Mouse (Mus musculus): Measurements from ENCODE around the gene Rhbg. TPM values are rescaled to one million over a fixed set of nuclear protein-coding genes. Genes with fewer than 3 reads are reported as not detected.
"Not testable (repeated sequence)": the region's sequence is repeated elsewhere in the genome, so short reads cannot be mapped to it uniquely, and the experiment has no call there.

Rhbg gene
- total and polyA plus RNA-seq, 2 experiments from 2014 or later, result 0.41 to 1.0 TPM

- DNase-seq (ENCODE audit: low spot score) (no peak), ATAC-seq (ENCODE audit: low FRiP score) (no peak)
- Histone ChIP-seq H3K9me3 (ENCODE audit: low read length) (no peaks in the 10 kb centered on the region), H3K27me3 (ENCODE audit: insufficient read depth, low read length) (no peaks in the 10 kb centered on the region), H3K4me1 (ENCODE audit: insufficient read depth, low read length) (no peaks in the 10 kb centered on the region), H3K4me3 (ENCODE audit: low read depth, low read length) (no peak overlapping the region), H3K9ac (replicated peaks; ENCODE audit: low read length, poor library complexity, severe bottlenecking) (no peak overlapping the region), H3K4me2 (ENCODE audit: low read depth, low read length, poor library complexity, severe bottlenecking) (no peak overlapping the region), H3K36me3 (ENCODE audit: insufficient read depth, low read length) (no peaks in the 10 kb centered on the region), H3K27ac (ENCODE audit: low read depth, low read length) (no peak overlapping the region)
- TF ChIP-seq CTCF (IDR thresholded peaks at IDR 0.05), result no peak
- 87% methylated on average over 2 of the region's 2 CpGs for WGBS
Observed at GRCm38 (mm10) chr3:88280035-88280434, 25.5 kb upstream of the Rhbg start.

- no peaks in the 10 kb centered on the region for H3K4me1 ChIP-seq (ENCODE audit: insufficient read depth, low read length)
- no peak overlapping the region for H3K27ac ChIP-seq (ENCODE audit: low read depth, low read length)
- ATAC-seq (ENCODE audit: low FRiP score) (no peak), DNase-seq (ENCODE audit: low spot score) (peak; percentile 38)
- no peak overlapping the region for H3K9ac ChIP-seq (replicated peaks; ENCODE audit: low read length, poor library complexity, severe bottlenecking)
- peak; percentile 63 for TF ChIP-seq CTCF (IDR thresholded peaks at IDR 0.05)
- H3K27me3 ChIP-seq (ENCODE audit: insufficient read depth, low read length), result no peaks in the 10 kb centered on the region
- no peak overlapping the region for H3K4me2 ChIP-seq (ENCODE audit: low read depth, low read length, poor library complexity, severe bottlenecking)
- no peaks in the 10 kb centered on the region for H3K36me3 ChIP-seq (ENCODE audit: insufficient read depth, low read length)
- no peak overlapping the region for H3K4me3 ChIP-seq (ENCODE audit: low read depth, low read length)
- WGBS, result 49% methylated on average over 7 of the region's 7 CpGs
- no peaks in the 10 kb centered on the region for H3K9me3 ChIP-seq (ENCODE audit: low read length)
Observed at GRCm38 (mm10) chr3:88276529-88277143, 22.1 kb upstream of the Rhbg start.

DNA sequence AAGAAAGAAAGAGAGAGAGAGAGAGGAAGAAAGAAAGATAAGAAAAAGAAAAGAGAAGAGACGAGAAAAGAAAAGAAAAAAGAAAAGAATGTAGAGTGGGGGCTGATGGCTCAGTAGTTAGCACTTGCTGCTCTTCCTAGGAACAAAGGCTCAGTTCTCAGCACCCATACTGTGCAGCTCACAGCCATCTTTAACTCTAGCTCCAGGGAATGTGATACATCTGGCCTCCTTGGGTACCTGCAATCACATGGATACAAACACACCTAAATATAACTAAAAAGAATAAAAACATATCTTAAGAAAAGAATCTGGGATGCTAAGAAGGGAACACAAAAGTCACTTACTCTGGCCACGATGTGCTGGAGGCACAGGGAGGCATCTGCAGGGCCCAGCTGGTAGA is 21.6 kb upstream of the Rhbg start:
- TF ChIP-seq CTCF (IDR thresholded peaks at IDR 0.05), result no peak
- Histone ChIP-seq H3K4me1 (ENCODE audit: insufficient read depth, low read length) (no peaks in the 10 kb centered on the region), H3K27me3 (ENCODE audit: insufficient read depth, low read length) (no peaks in the 10 kb centered on the region), H3K9me3 (ENCODE audit: low read length) (no peaks in the 10 kb centered on the region), H3K4me2 (ENCODE audit: low read depth, low read length, poor library complexity, severe bottlenecking) (no peak overlapping the region), H3K4me3 (ENCODE audit: low read depth, low read length) (no peak overlapping the region), H3K9ac (replicated peaks; ENCODE audit: low read length, poor library complexity, severe bottlenecking) (no peak overlapping the region), H3K27ac (ENCODE audit: low read depth, low read length) (no peak overlapping the region), H3K36me3 (ENCODE audit: insufficient read depth, low read length) (no peaks in the 10 kb centered on the region)
- DNase-seq (ENCODE audit: low spot score), result no peak
- ATAC-seq (ENCODE audit: low FRiP score), result no peak
- WGBS, result 85% methylated on average over 2 of the region's 2 CpGs

- H3K4me1 ChIP-seq (ENCODE audit: insufficient read depth, low read length), result no peaks in the 10 kb centered on the region
- no peak for DNase-seq (ENCODE audit: low spot score)
- H3K4me2 ChIP-seq (ENCODE audit: low read depth, low read length, poor library complexity, severe bottlenecking), result no peak overlapping the region
- no peak overlapping the region for H3K9ac ChIP-seq (replicated peaks; ENCODE audit: low read length, poor library complexity, severe bottlenecking)
- H3K9me3 ChIP-seq (ENCODE audit: low read length), result no peaks in the 10 kb centered on the region
- H3K36me3 ChIP-seq (ENCODE audit: insufficient read depth, low read length), result no peaks in the 10 kb centered on the region
- no peak overlapping the region for H3K4me3 ChIP-seq (ENCODE audit: low read depth, low read length)
- ATAC-seq (ENCODE audit: low FRiP score), result no peak
- TF ChIP-seq CTCF (IDR thresholded peaks at IDR 0.05), result peak; percentile 36; the same call in 1 of the 2 replicates
- H3K27ac ChIP-seq (ENCODE audit: low read depth, low read length), result no peak overlapping the region
- H3K27me3 ChIP-seq (ENCODE audit: insufficient read depth, low read length), result no peaks in the 10 kb centered on the region
- 98% methylated on average over 4 of the region's 4 CpGs for WGBS
Observed at GRCm38 (mm10) chr3:88274002-88274401, 19.5 kb upstream of the Rhbg start.

DNA sequence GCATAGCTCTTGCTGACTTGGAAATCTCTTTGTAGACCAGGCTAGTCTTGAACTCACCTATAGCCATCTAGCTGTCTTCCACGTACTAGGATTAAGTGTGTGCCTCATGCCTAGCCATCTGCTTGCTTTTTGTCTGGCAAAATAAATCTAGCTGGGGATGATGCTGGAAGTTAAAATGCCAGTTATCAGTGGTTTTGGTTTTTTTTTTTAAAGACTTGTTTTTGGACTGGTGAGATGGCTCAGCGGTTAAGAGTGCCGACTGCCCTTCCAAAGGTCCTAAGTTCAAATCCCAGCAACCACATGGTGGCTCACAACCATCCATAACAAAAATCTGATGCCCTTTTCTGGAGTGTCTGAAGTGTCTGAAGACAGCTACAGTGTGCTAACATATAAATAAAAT is 17.4 kb upstream of the Rhbg start:
- no peaks in the 10 kb centered on the region for H3K27me3 ChIP-seq (ENCODE audit: insufficient read depth, low read length)
- no peak overlapping the region for H3K4me3 ChIP-seq (ENCODE audit: low read depth, low read length)
- H3K9me3 ChIP-seq (ENCODE audit: low read length), result no peaks in the 10 kb centered on the region
- H3K9ac ChIP-seq (replicated peaks; ENCODE audit: low read length, poor library complexity, severe bottlenecking), result no peak overlapping the region
- DNase-seq (ENCODE audit: low spot score) (no peak), ATAC-seq (ENCODE audit: low FRiP score) (no peak)
- WGBS, result 89% methylated on average over 3 of the region's 3 CpGs
- H3K36me3 ChIP-seq (ENCODE audit: insufficient read depth, low read length), result no peaks in the 10 kb centered on the region
- no peak overlapping the region for H3K4me2 ChIP-seq (ENCODE audit: low read depth, low read length, poor library complexity, severe bottlenecking)
- no peaks in the 10 kb centered on the region for H3K4me1 ChIP-seq (ENCODE audit: insufficient read depth, low read length)
- no peak for TF ChIP-seq CTCF (IDR thresholded peaks at IDR 0.05)
- no peak overlapping the region for H3K27ac ChIP-seq (ENCODE audit: low read depth, low read length)

- ATAC-seq (ENCODE audit: low FRiP score); H3K36me3 ChIP-seq (ENCODE audit: insufficient read depth, low read length); H3K27ac ChIP-seq (ENCODE audit: low read depth, low read length); H3K9me3 ChIP-seq (ENCODE audit: low read length); H3K4me2 ChIP-seq (ENCODE audit: low read depth, low read length, poor library complexity, severe bottlenecking); H3K27me3 ChIP-seq (ENCODE audit: insufficient read depth, low read length); H3K9ac ChIP-seq (replicated peaks; ENCODE audit: low read length, poor library complexity, severe bottlenecking); DNase-seq (ENCODE audit: low spot score); H3K4me3 ChIP-seq (ENCODE audit: low read depth, low read length); H3K4me1 ChIP-seq (ENCODE audit: insufficient read depth, low read length): not testable (repeated sequence)
- WGBS, result 88% methylated on average over 2 of the region's 2 CpGs
Observed at GRCm38 (mm10) chr3:88271298-88271697, 16.8 kb upstream of the Rhbg start.

Measured in midbrain, postnatal 0 days (tissue).